Mouse (Mus musculus): ENCODE data around the gene A830018L16Rik. TPM values are rescaled to one million over a fixed set of nuclear protein-coding genes. Genes with fewer than 3 reads are reported as not detected.
"Not testable (repeated sequence)": the region's sequence is repeated elsewhere in the genome, so short reads cannot be mapped to it uniquely, and the experiment has no call there.

The A830018L16Rik gene
- polyA plus RNA-seq, 1 experiment from 2014 or later = 0.84 TPM

DNA sequence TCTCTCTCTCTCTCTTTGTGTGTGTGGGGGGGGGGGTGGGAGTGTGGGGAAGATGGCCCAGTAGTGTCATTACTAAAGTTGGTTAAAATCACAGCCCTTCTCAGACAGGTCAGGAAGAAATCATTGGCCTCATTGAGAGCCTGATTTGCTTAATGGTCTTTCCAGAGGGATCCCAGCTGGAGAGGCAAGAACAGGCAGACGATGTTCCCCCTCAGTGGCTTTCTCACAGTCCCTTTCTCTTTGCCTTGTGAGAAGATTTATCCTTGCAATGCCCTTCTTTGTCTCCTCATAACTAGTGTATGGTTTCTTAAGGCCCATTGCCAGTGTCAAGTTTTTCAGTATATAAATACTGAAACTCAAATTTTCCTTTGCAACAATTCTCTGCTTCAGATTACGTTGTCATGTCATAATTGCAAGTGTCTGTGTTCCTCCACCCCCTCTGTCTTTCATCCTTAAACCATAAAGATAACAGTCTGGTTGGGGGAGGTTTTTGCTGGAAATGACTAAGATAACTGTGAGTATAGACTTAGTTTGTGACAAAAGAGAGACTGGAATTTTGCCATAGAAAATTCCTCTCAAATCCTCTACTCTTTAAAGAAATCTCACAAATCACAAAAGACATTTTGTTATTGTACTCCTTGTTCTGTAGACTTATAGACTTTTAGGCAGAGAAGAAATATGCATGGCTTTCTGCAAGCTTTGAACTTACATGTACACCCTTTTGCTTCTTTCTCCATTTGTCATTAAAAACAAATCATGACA, 595.1 kb downstream of the A830018L16Rik start:
- H3K27ac ChIP-seq (replicated peaks) = peak overlapping the region; percentile 42
- no peaks in the 10 kb centered on the region for H3K4me1 ChIP-seq
- H3K9ac ChIP-seq = no peak overlapping the region
- H3K4me2 ChIP-seq = no peak overlapping the region
- WGBS = 21% methylated on average over 2 of the region's 2 CpGs
- no peaks in the 10 kb centered on the region for H3K27me3 ChIP-seq (replicated peaks)
- H3K36me3 ChIP-seq = no peaks in the 10 kb centered on the region
- no peaks in the 10 kb centered on the region for H3K9me3 ChIP-seq
- no peak overlapping the region for H3K4me3 ChIP-seq
- ATAC-seq (ENCODE audit: extremely low read depth, insufficient number of reproducible peaks, low FRiP score, low TSS enrichment) = no peak

DNA sequence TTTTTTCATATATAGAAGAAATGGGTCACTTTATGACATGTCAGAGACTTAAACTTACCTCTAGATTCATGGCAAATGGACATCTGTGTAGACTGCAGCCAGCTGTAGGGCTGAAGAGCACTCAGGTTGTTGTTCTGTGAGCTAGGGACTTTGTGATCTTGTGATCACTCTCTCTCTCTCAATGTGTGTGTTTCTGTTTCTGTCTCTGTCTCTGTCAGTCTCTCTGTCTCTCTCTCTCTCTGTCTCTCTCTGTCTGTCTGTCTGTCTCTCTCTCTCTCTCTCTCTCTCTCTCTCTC, 595.6 kb downstream of the A830018L16Rik start:
- Histone ChIP-seq H3K36me3 (no peaks in the 10 kb centered on the region), H3K27ac (replicated peaks) (peak overlapping the region; percentile 42), H3K9me3 (no peaks in the 10 kb centered on the region), H3K27me3 (replicated peaks) (no peaks in the 10 kb centered on the region), H3K4me1 (no peaks in the 10 kb centered on the region), H3K4me3 (no peak overlapping the region), H3K4me2 (no peak overlapping the region), H3K9ac (no peak overlapping the region)
- ATAC-seq (ENCODE audit: extremely low read depth, insufficient number of reproducible peaks, low FRiP score, low TSS enrichment) = no peak

DNA sequence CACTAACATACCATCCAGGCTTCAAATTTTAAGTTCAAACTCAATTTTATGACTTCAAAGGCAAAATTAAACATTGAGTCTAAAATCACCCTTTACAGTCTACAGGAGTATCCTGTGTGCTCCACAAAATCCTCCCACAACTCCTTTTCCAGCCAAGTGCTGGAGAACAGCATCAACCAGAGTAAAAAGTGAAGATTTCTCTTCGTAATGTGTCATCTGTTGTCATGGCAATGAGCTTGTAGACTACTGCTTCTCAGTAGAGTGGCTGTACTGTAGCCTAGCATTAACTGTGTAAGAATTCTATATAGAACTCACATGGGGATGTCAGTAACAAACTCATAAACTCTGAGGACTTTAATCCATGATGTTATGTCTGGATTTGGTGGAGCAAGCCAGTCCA, 596.7 kb downstream of the A830018L16Rik start:
- H3K36me3 ChIP-seq = no peaks in the 10 kb centered on the region
- no peak overlapping the region for H3K4me3 ChIP-seq
- 76% methylated on average over 1 of the region's 1 CpGs for WGBS
- H3K4me2 ChIP-seq = no peak overlapping the region
- no peak for ATAC-seq (ENCODE audit: extremely low read depth, insufficient number of reproducible peaks, low FRiP score, low TSS enrichment)
- no peak overlapping the region for H3K27ac ChIP-seq (replicated peaks)
- H3K9me3 ChIP-seq = no peaks in the 10 kb centered on the region
- no peaks in the 10 kb centered on the region for H3K27me3 ChIP-seq (replicated peaks)
- no peaks in the 10 kb centered on the region for H3K4me1 ChIP-seq
- H3K9ac ChIP-seq = no peak overlapping the region

DNA sequence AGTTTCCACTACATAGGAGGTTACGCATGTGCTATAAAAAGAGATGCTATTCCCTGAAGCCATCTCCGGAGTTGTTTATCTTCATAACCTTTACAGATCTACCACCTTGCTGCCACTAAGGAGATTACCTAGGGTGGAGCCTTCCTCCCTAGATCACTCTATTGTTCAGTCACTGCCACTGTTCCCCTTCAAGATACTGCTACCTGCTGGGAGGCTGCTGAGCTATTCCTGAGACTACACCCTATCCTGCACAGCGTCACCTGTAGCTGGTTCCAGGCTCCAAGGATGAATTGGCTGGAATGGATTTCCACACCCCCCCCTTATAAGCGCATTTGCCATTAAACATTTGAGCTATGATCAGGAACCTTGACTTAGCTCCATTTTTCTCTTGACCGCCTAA, 606.7 kb downstream of the A830018L16Rik start:
- H3K4me3 ChIP-seq; H3K9ac ChIP-seq; ATAC-seq (ENCODE audit: extremely low read depth, insufficient number of reproducible peaks, low FRiP score, low TSS enrichment); H3K27ac ChIP-seq (replicated peaks); H3K36me3 ChIP-seq; H3K9me3 ChIP-seq; H3K4me1 ChIP-seq; H3K4me2 ChIP-seq; H3K27me3 ChIP-seq (replicated peaks): not testable (repeated sequence)
- 79% methylated on average over 5 of the region's 5 CpGs for WGBS
